8 mouse cellular contexts compared by ENCODE assay signal in the genomic region with DNA sequence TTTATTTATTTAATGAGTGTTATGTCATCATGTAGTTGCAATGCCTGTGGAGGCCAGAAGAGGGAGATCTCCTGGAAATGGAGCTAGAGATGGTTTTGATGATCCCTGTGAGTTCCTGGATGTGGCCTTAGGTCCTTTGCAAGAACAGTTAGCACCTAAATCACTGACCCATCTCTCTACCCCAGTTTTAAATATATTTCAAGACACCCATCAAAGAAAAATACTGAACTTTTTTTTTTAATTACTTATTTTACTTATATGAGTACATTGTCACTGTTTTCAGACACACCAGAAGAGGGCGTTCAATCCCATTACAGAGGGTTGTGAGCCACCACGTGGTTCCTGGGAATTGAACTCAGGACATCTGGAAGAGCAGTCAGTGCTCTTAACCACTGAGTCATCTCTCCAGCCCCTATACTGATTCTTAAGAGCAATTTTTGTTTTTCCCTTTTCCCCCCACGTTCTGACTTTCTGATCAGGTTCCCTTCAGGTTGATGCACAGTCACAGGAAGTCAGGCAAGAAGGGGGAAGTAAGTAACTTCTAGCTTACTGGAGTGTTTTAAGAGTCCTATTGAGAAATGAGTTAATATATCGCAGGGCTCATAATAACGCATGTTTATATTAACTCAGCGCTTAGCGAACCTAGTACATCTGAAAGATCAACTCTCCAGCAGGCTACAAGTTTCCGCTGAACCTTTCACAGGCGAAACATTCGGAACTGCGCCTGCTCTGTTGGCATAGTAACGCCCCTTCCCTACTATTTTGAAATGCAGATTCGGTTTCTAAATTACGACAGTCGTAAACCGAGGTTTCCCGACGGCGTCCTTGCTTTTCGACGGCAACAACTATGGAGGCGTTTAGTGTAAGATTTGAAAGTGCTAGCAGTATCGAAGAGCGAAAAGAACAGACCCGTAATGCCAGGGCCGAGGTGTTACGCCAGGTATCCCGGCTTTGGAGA. TPM values are rescaled to one million over a fixed set of nuclear protein-coding genes. Genes with fewer than 3 reads are reported as not detected.
DNase-seq lines count a peak whose midpoint lies in the region; ATAC-seq lines count a peak whose summit lies in the region.

A gene (plus strand): TSS at position 342 of the 958 bp plus-strand sequence.

- H3K36me3 ChIP-seq in hindbrain, embryonic 14.5 days (replicated peaks; ENCODE audit: control insufficient read depth, insufficient read depth), result no peaks in the 10 kb centered on the region

- DNase-seq in T-cell, adult 2 months (ENCODE audit: low spot score), result peak; percentile 88
- DNase-seq in cerebellum, postnatal 25 days, result peak; percentile 70 to 81
- peak; percentile 52 to 72 for DNase-seq in frontal cortex, postnatal 25 days (ENCODE audit: low spot score in 2 of 2)
- DNase-seq in hindbrain, embryonic 14.5 days (ENCODE audit: low spot score), result peak; percentile 94
- peak; percentile 81 to 82 for DNase-seq in layer of hippocampus, postnatal 36 days
- DNase-seq in lung, postnatal 36 days, result peak; percentile 93
- DNase-seq in retina, postnatal 1 day, result peak; percentile 96
- peak; percentile 37 for DNase-seq in urinary bladder, adult 2 months (ENCODE audit: low spot score)

- H3K4me1 ChIP-seq in hindbrain, embryonic 14.5 days (replicated peaks; ENCODE audit: control insufficient read depth, insufficient read depth, low read length), result no peaks in the 10 kb centered on the region

- ATAC-seq in hindbrain, embryonic 14.5 days (ENCODE audit: low FRiP score), result peak; percentile 96

- no peaks in the 10 kb centered on the region for H3K9me3 ChIP-seq in hindbrain, embryonic 14.5 days (ENCODE audit: control insufficient read depth, low read length)

- WGBS in hindbrain, embryonic 14.5 days, result under 1% methylated on average over 28 of the region's 28 CpGs

- no peaks in the 10 kb centered on the region for H3K27me3 ChIP-seq in hindbrain, embryonic 14.5 days (ENCODE audit: control insufficient read depth, insufficient read depth, low read length)

- peak within 1 kb of the TSS; percentile 23; the same call in 1 of the 2 replicates for H3K27ac ChIP-seq in hindbrain, embryonic 14.5 days

- peak within 1 kb of the TSS; percentile 59 for H3K4me3 ChIP-seq in hindbrain, embryonic 14.5 days (replicated peaks; ENCODE audit: low read length)

- peak within 1 kb of the TSS; percentile 54 for H3K4me2 ChIP-seq in hindbrain, embryonic 14.5 days (replicated peaks)

- peak within 1 kb of the TSS; percentile 67 for H3K9ac ChIP-seq in hindbrain, embryonic 14.5 days

RNA-seq across cellular contexts. Expression of the gene that starts here (rescaled TPM):
- 8.1 and 10.4 TPM in 2 replicates for polyA plus RNA-seq in hindbrain, embryonic 14.5 days (2014; fragmentation: Nextera tagmentation; extraction: Ambion mirVana)
- total RNA-seq in layer of hippocampus, postnatal 36 days (2021), result 10 to 100 TPM; 18.9 to 19.6 TPM
- polyA plus RNA-seq in urinary bladder, adult 2 months (2012; rRNA removed), result 5.2 and 7.5 TPM in 2 replicates

Comparison
In these comparisons a context has a peak if more than half of its experiments do, and no peak if none do; other contexts are left out.
1. Peak in every context shown above with its lines: DNase-seq, ATAC-seq, H3K4me3 ChIP-seq and H3K27ac ChIP-seq.
2. DNase-seq: peak in every context shown above with its lines; median percentile 96 in retina, postnatal 1 day; 94 in hindbrain, embryonic 14.5 days; 93 in lung, postnatal 36 days; 88 in T-cell, adult 2 months; 82 in layer of hippocampus, postnatal 36 days; 76 in cerebellum, postnatal 25 days; 62 in frontal cortex, postnatal 25 days; 37 in urinary bladder, adult 2 months.